Mouse (Mus musculus) liver, adult 2 months (tissue): ENCODE data around the gene Cyfip1.

Experiments
- CTCF ChIP-seq: fragments of 200-500 bp; IDR thresholded peaks from 2 replicates; pipeline ENCODE4 v1.5.1; 2011; ENCODE audit warnings: low read depth, low read length, control low read depth
- POLR2A ChIP-seq: fragments of 200-500 bp; IDR thresholded peaks from 2 replicates; pipeline ENCODE4 v1.6.1; 2011; ENCODE audit warnings: low read length, control low read depth; ENCODE audit not compliant: insufficient read depth; ENCODE audit errors: extremely low read depth

DNA sequence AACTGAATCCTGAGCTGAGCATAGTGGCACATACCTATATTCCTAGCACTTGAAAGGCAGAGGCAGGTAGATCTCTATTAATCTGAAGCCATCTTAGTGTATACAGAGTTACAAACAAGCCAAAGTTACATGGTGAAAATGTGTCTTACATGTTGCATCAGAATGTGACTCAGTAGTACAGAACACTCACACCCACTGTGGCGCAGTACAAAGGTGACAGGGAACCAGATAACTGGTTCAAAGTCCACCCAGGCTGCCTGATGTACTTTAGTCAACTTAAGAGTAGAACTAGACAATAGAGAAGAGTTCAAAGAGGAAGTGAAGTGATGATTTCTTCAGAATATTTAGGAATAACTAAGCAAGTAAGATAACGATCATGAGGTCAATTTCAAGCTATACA, 93.5 kb downstream of the Cyfip1 start:
- no peak for TF ChIP-seq CTCF
- TF ChIP-seq POLR2A, result no peak
